Mouse (Mus musculus) liver, embryonic 11.5 days (tissue): ENCODE data around the gene Zwint. TPM values are rescaled to one million over a fixed set of nuclear protein-coding genes. Genes with fewer than 3 reads are reported as not detected.

Experiments used
- ATAC-seq: fragments of 200-750 bp; cut with Nextera tagmentation; replicated peaks from 2 replicates; pipeline ENCODE4 v1.8.0; 2017; ENCODE audit warnings: moderate number of reproducible peaks, mild to moderate bottlenecking, moderate TSS enrichment, moderate library complexity; ENCODE audit not compliant: low FRiP score
- DNase-seq: peaks from one replicate; pipeline ENCODE4 v3.0.0-alpha.2; 2017; ENCODE audit warnings: low spot score
- H3K27ac ChIP-seq: fragments of 300-500 bp; sonication (generic); 2 replicates; pipeline ENCODE4 v1.5.1; 2014; ENCODE audit warnings: mild to moderate bottlenecking, low read depth, low read length, control low read depth
- H3K27me3 ChIP-seq: fragments of 300-500 bp; sonication (generic); replicated peaks from 2 replicates; pipeline ENCODE4 v1.6.1; 2014; ENCODE audit warnings: low read length, mixed read lengths; ENCODE audit not compliant: control insufficient read depth, insufficient read depth
- H3K36me3 ChIP-seq: fragments of 300-500 bp; sonication (generic); 2 replicates; pipeline ENCODE4 v1.6.1; 2014; ENCODE audit warnings: mild to moderate bottlenecking, low read length, moderate library complexity, mixed read lengths; ENCODE audit not compliant: control insufficient read depth, insufficient read depth
- H3K4me1 ChIP-seq: fragments of 300-500 bp; sonication (generic); replicated peaks from 2 replicates; pipeline ENCODE4 v1.6.1; 2014; ENCODE audit warnings: low read length, mixed read lengths; ENCODE audit not compliant: control insufficient read depth, insufficient read depth
- H3K4me2 ChIP-seq: fragments of 300-500 bp; sonication (generic); 2 replicates; pipeline ENCODE4 v1.6.1; 2014; ENCODE audit warnings: mild to moderate bottlenecking, control low read depth, moderate library complexity
- H3K4me3 ChIP-seq: fragments of 300-500 bp; sonication (generic); 2 replicates; pipeline ENCODE4 v1.5.1; 2014; ENCODE audit warnings: low read depth, low read length, control low read depth
- H3K9ac ChIP-seq: fragments of 300-500 bp; sonication (generic); 2 replicates; pipeline ENCODE4 v1.6.1; 2014; ENCODE audit warnings: low read depth, low read length, control low read depth
- H3K9me3 ChIP-seq: fragments of 300-500 bp; sonication (generic); 2 replicates; pipeline ENCODE4 v1.6.1; 2016; ENCODE audit warnings: low read length, inconsistent platforms, mixed read lengths; ENCODE audit not compliant: control insufficient read depth
- WGBS: fragments of 180-500 bp; shearing (Covaris S2); extraction: QIAGEN DNeasy Blood & Tissue Kit; methylation state at CpG from one replicate; pipeline ENCODE4 v1.1.7; 2014; 5-methylcytosine and 5-hydroxymethylcytosine counted together
- polyA plus RNA-seq: library from polyadenylated mRNA; unstranded; fragments of >200 nt; fragmentation: Nextera tagmentation; extraction: Ambion mirVana; gene quantifications from 2 replicates; pipeline ENCODE4 v1.2.1, GENCODE M21; 2014

Zwint gene
- polyA plus RNA-seq, 1 experiment from 2014 or later = 292 TPM

DNA sequence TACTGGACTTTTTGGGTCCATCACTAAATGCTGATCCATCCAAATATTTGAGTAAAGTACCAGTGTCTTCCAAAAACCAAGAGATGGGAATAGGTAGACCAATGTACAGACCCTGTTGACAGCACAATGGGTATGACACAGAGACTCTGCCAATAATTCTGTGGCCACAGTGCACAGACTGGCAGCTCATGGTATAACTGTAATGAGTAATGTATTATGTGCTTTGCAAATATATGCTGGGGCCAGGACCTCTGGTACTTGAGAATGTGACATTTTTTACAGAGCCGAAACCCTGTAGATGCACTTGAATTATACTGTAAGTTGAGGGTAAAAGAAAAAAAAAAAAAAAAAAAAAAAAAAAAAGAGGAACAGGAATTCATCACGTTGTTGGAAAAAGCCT is 59.1 kb downstream of the Zwint start:
- WGBS = 67% methylated on average over 2 of the region's 2 CpGs
- Histone ChIP-seq H3K27ac (no peak overlapping the region), H3K9me3 (no peaks in the 10 kb centered on the region), H3K9ac (no peak overlapping the region), H3K36me3 (no peaks in the 10 kb centered on the region), H3K4me2 (no peak overlapping the region), H3K4me1 (no peaks in the 10 kb centered on the region), H3K4me3 (no peak overlapping the region), H3K27me3 (no peaks in the 10 kb centered on the region)
- ATAC-seq (no peak), DNase-seq (no peak)
